Mouse (Mus musculus): ENCODE data around the gene Cenpu.
"Not testable (repeated sequence)": the region's sequence is repeated elsewhere in the genome, so short reads cannot be mapped to it uniquely, and the experiment has no call there.

Cenpu gene

GRCm38 (mm10) chr8:46551029-46551428 is 799 bp upstream of the Cenpu start:
- DNase-seq, result peak; percentile 23

DNA sequence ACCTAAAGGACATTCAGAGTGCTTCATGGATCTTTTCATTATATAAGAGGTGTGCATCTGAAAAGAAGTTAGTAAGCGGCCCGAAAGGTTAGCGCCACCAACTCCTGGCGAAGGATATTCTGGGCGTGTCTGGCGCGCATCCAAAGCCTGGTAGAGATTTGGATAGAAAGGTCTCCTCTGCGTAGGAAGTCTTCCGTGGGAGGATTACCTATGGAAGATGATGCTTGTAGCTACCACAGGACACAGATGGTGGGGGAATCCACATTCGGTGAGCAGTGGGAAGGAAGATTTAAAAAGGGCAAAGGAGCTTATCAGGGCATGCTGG is 575 bp downstream of the Cenpu start:
- DNase-seq, result peak; percentile 57

DNA sequence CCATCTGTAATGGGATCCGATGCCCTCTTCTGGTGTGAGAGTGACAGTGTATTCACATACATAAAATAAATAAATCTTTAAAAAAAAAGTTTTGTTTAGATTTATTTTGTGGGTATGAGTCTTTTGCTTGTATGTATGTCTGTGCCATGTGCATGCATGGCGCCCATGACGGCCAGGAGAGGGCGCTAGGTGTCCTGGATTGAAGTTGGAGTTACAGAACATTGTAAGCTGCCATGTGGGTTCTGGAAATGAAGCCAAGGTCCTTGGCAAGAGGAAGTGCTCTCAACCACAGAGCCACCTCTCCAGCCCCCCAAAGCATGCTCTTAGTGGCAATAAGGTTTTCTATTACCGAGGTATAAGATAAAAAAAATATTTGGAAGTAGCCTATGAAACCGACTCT is 7.6 kb downstream of the Cenpu start:
- no peak for DNase-seq

- DNase-seq, result no peak
These were observed 10.5 kb downstream of the Cenpu start for GRCm38 (mm10) chr8:46562333-46562732.

DNA sequence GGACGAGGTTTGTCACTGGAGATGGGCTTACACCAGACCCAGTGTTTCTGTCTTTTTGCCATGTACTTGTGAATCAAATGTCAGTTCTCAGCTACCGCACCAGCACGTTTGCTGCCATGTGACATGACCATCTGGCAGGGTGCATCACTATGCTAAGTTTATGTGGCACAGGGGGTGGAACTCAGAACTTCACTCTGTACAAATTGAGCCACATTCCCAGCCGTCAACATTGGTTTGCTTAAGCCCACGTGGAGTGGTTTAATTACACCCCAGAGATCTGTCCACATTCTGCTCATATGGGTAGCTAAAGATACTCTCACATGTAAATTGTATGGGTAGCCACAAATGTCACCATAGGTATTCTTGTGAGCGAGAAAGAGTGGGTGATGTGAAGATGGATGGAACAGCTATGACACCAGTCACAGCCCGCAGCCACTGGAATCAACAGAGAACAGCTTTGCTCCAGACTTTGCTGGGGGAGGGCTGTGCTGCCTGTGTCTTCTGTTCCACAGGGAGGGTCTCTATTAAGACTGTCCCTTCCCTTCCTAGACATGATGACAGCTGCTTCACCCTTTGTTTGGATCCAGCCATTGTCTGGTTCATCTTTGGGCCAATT is 15.2 kb downstream of the Cenpu start:
- no peak for DNase-seq

GRCm38 (mm10) chr8:46567946-46568345 is 16.1 kb downstream of the Cenpu start:
- no peak for DNase-seq

GRCm38 (mm10) chr8:46568942-46569341 is 17.1 kb downstream of the Cenpu start:
- no peak for DNase-seq

- no peak for DNase-seq
These were observed 18.0 kb downstream of the Cenpu start for GRCm38 (mm10) chr8:46569659-46570441.

- DNase-seq, result no peak
These were observed 18.8 kb downstream of the Cenpu start for GRCm38 (mm10) chr8:46570673-46571072.

- no peak for DNase-seq
These were observed 21.6 kb downstream of the Cenpu start for GRCm38 (mm10) chr8:46573446-46573845.

- DNase-seq, result no peak
These were observed 22.1 kb downstream of the Cenpu start for GRCm38 (mm10) chr8:46573964-46574363.

DNA sequence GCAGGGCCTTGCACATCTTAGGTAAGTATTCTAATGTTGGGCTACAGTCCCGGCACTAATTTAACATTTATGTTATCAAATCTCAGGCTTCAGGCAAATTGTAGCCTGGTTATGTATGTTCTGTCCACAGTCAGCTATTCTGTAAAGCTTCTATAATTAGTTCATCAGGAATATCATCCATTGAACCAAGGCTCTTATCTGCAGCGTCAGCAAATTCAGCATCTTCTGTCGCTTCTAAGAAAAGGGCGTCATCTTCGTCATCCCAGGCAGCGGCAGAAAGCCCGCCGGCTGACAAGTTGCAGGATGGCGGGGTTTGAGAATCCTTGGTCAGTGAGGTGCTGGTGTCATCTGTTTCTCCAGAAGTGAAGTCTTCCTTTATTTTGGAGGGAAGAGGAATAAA is 27.0 kb downstream of the Cenpu start:
- no peak for DNase-seq

DNA sequence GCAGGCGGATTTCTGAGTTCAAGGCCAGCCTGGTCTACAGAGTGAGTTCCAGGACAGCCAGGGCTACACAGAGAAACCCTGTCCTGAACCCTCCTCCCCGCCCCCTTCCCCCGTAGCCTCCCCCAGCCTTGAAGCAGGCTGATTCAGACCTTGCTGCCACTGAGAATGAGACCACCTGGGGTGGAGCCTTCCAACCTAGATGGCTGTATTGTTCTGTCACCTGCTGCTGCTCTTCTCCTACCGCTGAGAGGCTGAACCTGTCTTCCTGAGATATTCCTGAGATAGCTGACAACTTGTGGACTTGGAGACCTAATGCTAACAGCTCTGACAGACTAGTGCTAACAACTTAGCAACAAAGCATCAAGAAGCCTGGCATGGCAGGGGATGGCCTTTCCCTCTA is 32.5 kb downstream of the Cenpu start:
- not testable (repeated sequence) for DNase-seq

DNA sequence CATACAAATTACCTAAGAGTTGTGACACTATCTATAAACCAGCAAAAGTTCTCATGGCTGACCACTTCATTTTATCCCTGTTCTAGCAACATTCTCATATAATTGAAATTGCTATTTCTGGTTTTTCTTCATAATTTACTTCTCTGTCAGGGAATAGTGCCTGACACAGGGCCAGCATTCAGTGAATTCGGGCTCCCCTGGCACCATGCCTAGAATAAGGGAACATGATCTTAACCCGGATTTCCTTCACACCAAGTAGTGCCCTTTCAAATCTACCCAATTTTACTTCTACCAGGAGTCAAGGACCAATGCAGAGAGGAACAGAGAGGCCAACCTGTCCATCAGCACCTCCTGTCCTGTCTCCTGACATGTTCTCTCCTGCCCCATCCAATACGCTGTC is 33.7 kb downstream of the Cenpu start:
- DNase-seq, result no peak

DNA sequence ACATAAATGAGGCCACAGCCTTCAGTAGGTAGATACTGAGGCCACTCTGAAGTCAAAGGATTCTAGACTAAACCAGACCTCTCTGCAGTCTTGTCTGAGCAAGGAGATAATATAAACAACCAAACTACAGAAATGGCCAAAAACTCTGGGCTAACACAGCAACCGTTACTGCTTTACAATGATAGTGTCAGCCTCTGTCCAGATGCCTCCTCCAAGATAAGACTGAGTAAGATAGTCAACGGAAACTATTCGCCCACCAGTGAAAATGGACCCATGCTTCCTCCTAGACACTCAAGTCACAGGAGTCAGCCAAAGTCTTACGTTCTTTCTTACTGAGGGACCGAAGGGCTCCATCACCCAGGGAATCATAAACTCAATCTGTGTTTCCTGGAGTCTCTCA is 36.1 kb downstream of the Cenpu start:
- no peak for DNase-seq

DNA sequence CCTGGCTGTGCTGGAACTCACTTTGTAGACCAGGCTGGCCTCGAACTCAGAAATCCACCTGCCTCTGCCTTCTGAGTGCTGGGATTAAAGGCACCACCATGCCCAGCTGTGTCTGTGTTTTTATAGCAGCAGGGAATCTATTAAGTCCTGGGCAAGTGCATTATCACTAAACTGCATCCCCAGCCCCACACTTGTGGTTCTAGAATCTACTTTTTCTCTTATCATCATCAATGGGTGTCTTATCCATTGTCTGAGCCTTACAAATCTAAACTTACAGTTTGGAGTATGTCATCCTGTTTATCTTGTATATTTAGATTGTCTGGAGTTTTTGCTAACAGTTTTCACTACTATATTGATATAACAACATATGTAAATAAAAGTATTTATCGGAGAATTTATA is 36.8 kb downstream of the Cenpu start:
- DNase-seq, result no peak

- DNase-seq, result peak; percentile 12
These were observed 41.2 kb downstream of the Cenpu start for GRCm38 (mm10) chr8:46593067-46593466.

DNA sequence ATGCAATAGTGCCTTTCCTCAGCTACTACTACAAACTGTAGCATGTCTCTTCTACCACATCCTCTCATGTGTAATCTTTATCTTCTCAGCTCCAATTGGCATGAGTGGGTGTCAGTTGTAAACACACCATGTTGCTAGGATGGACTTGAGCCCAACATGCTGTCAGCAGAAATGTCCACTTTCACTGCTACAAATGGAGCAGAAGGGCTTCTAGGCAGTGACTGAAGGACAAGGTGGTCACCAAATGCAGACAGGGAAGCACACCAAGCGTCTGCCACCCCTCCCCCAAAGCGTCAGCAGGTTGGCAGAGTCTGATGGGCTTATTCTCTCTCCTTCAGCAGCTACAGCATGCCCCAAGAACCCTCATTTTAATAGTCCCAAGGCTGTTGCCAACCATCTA is 41.9 kb downstream of the Cenpu start:
- DNase-seq, result peak; percentile 31

GRCm38 (mm10) chr8:46595593-46595992 is 43.8 kb downstream of the Cenpu start:
- DNase-seq, result no peak

- no peak for DNase-seq
These were observed 44.7 kb downstream of the Cenpu start for GRCm38 (mm10) chr8:46596530-46596929.

GRCm38 (mm10) chr8:46597411-46597810 is 45.6 kb downstream of the Cenpu start:
- no peak for DNase-seq

DNA sequence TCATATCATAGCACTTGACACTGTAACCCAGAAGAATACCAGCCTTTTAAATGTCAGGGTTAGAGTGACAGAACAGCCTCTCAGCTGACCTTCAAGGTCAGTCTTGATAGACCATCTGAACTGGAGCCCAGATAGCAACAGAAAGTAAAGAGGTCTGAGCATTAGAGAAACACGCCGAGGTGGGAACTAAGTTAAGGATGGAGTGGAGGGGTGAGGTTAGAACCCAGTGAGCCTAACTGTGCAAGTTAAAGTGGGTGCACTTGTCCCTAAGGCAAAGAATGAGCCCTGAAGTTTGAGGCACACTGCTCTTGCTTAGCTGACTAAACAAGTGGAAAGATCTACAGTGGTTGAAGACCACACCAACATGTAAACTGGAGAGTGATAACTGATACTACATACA is 46.3 kb downstream of the Cenpu start:
- no peak for DNase-seq

DNA sequence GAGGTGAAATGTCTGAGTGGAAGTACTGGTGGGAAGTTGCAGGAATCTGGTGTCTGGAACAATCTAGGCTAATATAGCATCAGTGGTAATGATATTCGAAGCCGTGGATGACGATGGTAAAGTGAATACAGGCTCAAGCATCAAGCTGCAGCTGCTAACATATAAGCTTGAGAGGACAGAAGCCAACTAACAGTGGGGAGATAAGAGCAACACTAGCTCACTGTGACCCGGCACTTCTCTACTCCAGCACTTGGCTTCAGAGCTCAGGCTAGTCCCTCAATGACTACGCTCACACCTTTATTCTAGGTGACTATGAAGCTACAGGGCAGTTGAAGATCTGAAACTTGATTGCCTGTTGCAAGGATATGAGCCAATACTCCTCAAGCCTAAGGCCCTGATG is 46.9 kb downstream of the Cenpu start:
- no peak for DNase-seq

GRCm38 (mm10) chr8:46599314-46599904 is 47.6 kb downstream of the Cenpu start:
- no peak for DNase-seq

All from cerebellum, adult 11-12 months (tissue).